Mouse (Mus musculus) spleen, adult 2 months (tissue): Measurements from ENCODE around the gene Akap12.

Experiments
- CTCF ChIP-seq: fragments of 200-500 bp; IDR thresholded peaks from 2 replicates; pipeline ENCODE4 v1.5.1; 2011; ENCODE audit warnings: mild to moderate bottlenecking, inconsistent platforms; ENCODE audit not compliant: insufficient read depth, insufficient read length, insufficient replicate concordance; ENCODE audit errors: extremely low read depth
- POLR2A ChIP-seq: fragments of 200-500 bp; IDR thresholded peaks from 2 replicates; pipeline ENCODE4 v1.6.1; 2011; ENCODE audit warnings: low read depth, low read length, inconsistent platforms

DNA sequence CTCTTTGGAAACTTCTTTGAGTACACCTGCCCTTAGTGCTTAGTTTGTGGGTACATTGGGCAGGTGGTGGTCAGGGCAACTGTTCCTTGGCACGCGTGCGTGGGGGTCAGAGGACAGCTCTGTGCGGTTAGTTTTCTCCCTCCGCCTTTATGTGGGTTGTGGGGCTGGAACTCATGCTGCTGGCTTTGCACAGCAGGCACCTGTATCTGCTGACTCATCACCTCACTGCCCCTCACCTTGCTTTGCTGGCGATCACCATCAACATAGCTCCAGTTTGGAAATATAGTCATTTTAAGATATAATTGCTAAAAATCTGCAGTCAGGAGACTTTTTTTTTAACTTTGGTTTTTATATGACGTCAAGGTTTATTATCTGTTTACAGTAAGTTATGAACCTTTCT is 2.0 kb downstream of the Akap12 start:
- TF ChIP-seq POLR2A = no peak
- no peak for TF ChIP-seq CTCF
